20 mouse cellular contexts compared by ENCODE assay signal in genomic region chr6:143142861-143143260, GRCm38 (mm10).
"Had no signal": no experiment of that assay in that cellular context is flagged by ENCODE, and none has a peak within 500 bp of the region (broad histone marks: within the 10 kb centered on the region; RNA-seq: fewer than 3 reads in every experiment).

No protein-coding gene starts in this region.

- H3K9ac ChIP-seq: limb, embryonic 13.5 days; liver, embryonic 12.5 days; liver, embryonic 15.5 days; lung, embryonic 15.5 days; neural tube, embryonic 12.5 days had no signal

- H3K4me2 ChIP-seq: liver, embryonic 15.5 days had no signal

- H3K27me3 ChIP-seq: limb, embryonic 13.5 days; liver, embryonic 12.5 days; liver, embryonic 15.5 days; lung, embryonic 15.5 days; megakaryocyte, embryonic 14.5 days; neural tube, embryonic 12.5 days; neural tube, embryonic 15.5 days had no signal

- H3K27ac ChIP-seq: kidney, postnatal 0 days; left cerebral cortex, adult 2 months; limb, embryonic 13.5 days; liver, embryonic 12.5 days; liver, embryonic 15.5 days; lung, embryonic 15.5 days; midbrain, embryonic 10.5 days; neural tube, embryonic 12.5 days; neural tube, embryonic 15.5 days had no signal

- H3K4me1 ChIP-seq: lung, embryonic 15.5 days had no signal

- H3K36me3 ChIP-seq: limb, embryonic 13.5 days; liver, embryonic 12.5 days; liver, embryonic 15.5 days; lung, embryonic 15.5 days; midbrain, embryonic 10.5 days; neural tube, embryonic 12.5 days; neural tube, embryonic 15.5 days had no signal

- DNase-seq: layer of hippocampus, postnatal 36 days; left cerebral cortex, postnatal 4 days; liver; lung, adult 18-20 months; lung, postnatal 10 days; lung, postnatal 36 days; midbrain, embryonic 14.5 days; right cerebral cortex, postnatal 25 days; thymus, adult 18-20 months; thymus, postnatal 4 days had no signal

- H3K4me3 ChIP-seq: liver, embryonic 15.5 days; megakaryocyte, embryonic 14.5 days; neural tube, embryonic 12.5 days had no signal

- H3K9me3 ChIP-seq: limb, embryonic 13.5 days; liver, embryonic 12.5 days; liver, embryonic 15.5 days; lung, embryonic 15.5 days; midbrain, embryonic 10.5 days; neural tube, embryonic 12.5 days; neural tube, embryonic 15.5 days had no signal

- ATAC-seq: liver, embryonic 12.5 days had no signal
